Mouse (Mus musculus): ENCODE data around the gene Cacybp. TPM values are rescaled to one million over a fixed set of nuclear protein-coding genes. Genes with fewer than 3 reads are reported as not detected.

The Cacybp gene
- polyA plus RNA-seq, 1 experiment from 2014 or later = 280 TPM

GRCm38 (mm10) chr1:160158190-160158589 lies 54.5 kb downstream of the Cacybp start:
- Histone ChIP-seq H3K4me2 (ENCODE audit: low read depth, low read length) (no peak overlapping the region), H3K9me3 (ENCODE audit: control insufficient read depth, low read length) (no peaks in the 10 kb centered on the region), H3K9ac (replicated peaks; ENCODE audit: low read depth, low read length) (no peak overlapping the region), H3K4me3 (ENCODE audit: low read depth, low read length) (no peak overlapping the region), H3K4me1 (ENCODE audit: control insufficient read depth, insufficient read depth, low read length) (no peaks in the 10 kb centered on the region), H3K36me3 (ENCODE audit: control insufficient read depth, insufficient read depth, low read length) (no peaks in the 10 kb centered on the region), H3K27me3 (ENCODE audit: control insufficient read depth, insufficient read depth, low read length) (no peaks in the 10 kb centered on the region), H3K27ac (ENCODE audit: low read depth, low read length) (no peak overlapping the region)
- ATAC-seq (ENCODE audit: low read depth) = no peak
- WGBS = 97% methylated on average over 2 of the region's 2 CpGs

- ATAC-seq (ENCODE audit: low read depth) = no peak
- H3K9ac ChIP-seq (replicated peaks; ENCODE audit: low read depth, low read length) = no peak within 1 kb of the TSS
- 77% methylated on average over 8 of the region's 8 CpGs for WGBS
Measured at GRCm38 (mm10) chr1:160153480-160153879, 59.2 kb downstream of the Cacybp start, which contains the start of gene Tnn. Tnn (minus strand) TSS chr1:160153580.

More at GRCm38 (mm10) chr1:160153480-160153879, 59.2 kb downstream of the Cacybp start, which contains the start of gene Tnn:
- no peak within 1 kb of the TSS for H3K4me2 ChIP-seq (ENCODE audit: low read depth, low read length)
- no peaks in the 10 kb centered on the region for H3K36me3 ChIP-seq (ENCODE audit: control insufficient read depth, insufficient read depth, low read length)
- no peaks in the 10 kb centered on the region for H3K4me1 ChIP-seq (ENCODE audit: control insufficient read depth, insufficient read depth, low read length)
- no peaks in the 10 kb centered on the region for H3K9me3 ChIP-seq (ENCODE audit: control insufficient read depth, low read length)
- no peak within 1 kb of the TSS for H3K4me3 ChIP-seq (ENCODE audit: low read depth, low read length)
- H3K27ac ChIP-seq (ENCODE audit: low read depth, low read length) = no peak within 1 kb of the TSS
- H3K27me3 ChIP-seq (ENCODE audit: control insufficient read depth, insufficient read depth, low read length) = no peaks in the 10 kb centered on the region

Other genes with a start within 250 kb of the Cacybp start
- gene 4930523C07Rik, start 168.5 kb downstream of the Cacybp start, polyA plus RNA-seq (2014; fragmentation: Nextera tagmentation; extraction: Ambion mirVana) = 1.4 and 3.3 TPM in 2 replicates
- gene Tnn, start 59.3 kb downstream of the Cacybp start, polyA plus RNA-seq (2014; fragmentation: Nextera tagmentation; extraction: Ambion mirVana) = 0.10 and 0.19 TPM in 2 replicates
- 118 and 138 TPM in 2 replicates for gene Mrps14, start 17.7 kb downstream of the Cacybp start, polyA plus RNA-seq (2014; fragmentation: Nextera tagmentation; extraction: Ambion mirVana)